Mouse (Mus musculus) C2C12 (cell line): ENCODE measurements around the gene Upp2.

ENCODE experiments used
- CEBPB ChIP-seq: IDR thresholded peaks from one replicate; pipeline ENCODE4 v1.6.1; 2011; ENCODE audit warnings: low read depth, mild to moderate bottlenecking, control low read depth, moderate library complexity
- CTCF ChIP-seq: IDR thresholded peaks from one replicate; pipeline ENCODE4 v1.5.1; 2011; ENCODE audit not compliant: control insufficient read depth, insufficient read depth, insufficient read length
- MAX ChIP-seq: IDR thresholded peaks from one replicate; pipeline ENCODE4 v1.6.1; 2011; ENCODE audit warnings: mild to moderate bottlenecking, control low read depth
- MYOD1 ChIP-seq: IDR thresholded peaks from one replicate; pipeline ENCODE4 v1.6.1; 2011; ENCODE audit warnings: low read depth; ENCODE audit not compliant: control insufficient read depth, insufficient read length
- MYOG ChIP-seq: IDR thresholded peaks from one replicate; pipeline ENCODE4 v1.6.1; 2011; ENCODE audit not compliant: control insufficient read depth, insufficient read length; ENCODE audit errors: extremely low read depth
- USF1 ChIP-seq: IDR thresholded peaks from one replicate; pipeline ENCODE4 v1.6.1; 2011; ENCODE audit warnings: low read depth, mild to moderate bottlenecking, control low read depth, moderate library complexity

- TF ChIP-seq CEBPB (no peak), CTCF (no peak), MAX (no peak), MYOG (no peak), USF1 (no peak), MYOD1 (no peak)
Measured at GRCm38 (mm10) chr2:58546264-58546663, 20.8 kb upstream of the Upp2 start.
